Mouse (Mus musculus) embryonic facial prominence, embryonic 12.5 days (tissue): ENCODE measurements around the gene Gm47841. TPM values are rescaled to one million over a fixed set of nuclear protein-coding genes. Genes with fewer than 3 reads are reported as not detected.
A peak's percentile ranks its signal among the peaks of the same experiment; 100 is the strongest.

Experiments used
- ATAC-seq: fragments of 200-750 bp; cut with Nextera tagmentation; 2 replicates; pipeline ENCODE4 v1.8.0; 2017; ENCODE audit not compliant: insufficient number of reproducible peaks, insufficient read depth, low FRiP score, low TSS enrichment
- H3K27ac ChIP-seq: fragments of 300-500 bp; sonication (generic); 2 replicates; pipeline ENCODE4 v1.5.1; 2016; ENCODE audit warnings: mild to moderate bottlenecking
- H3K27me3 ChIP-seq: fragments of 300-500 bp; sonication (generic); 2 replicates; pipeline ENCODE4 v1.6.1; 2016; ENCODE audit warnings: mild to moderate bottlenecking, moderate library complexity
- H3K36me3 ChIP-seq: fragments of 300-500 bp; sonication (generic); 2 replicates; pipeline ENCODE4 v1.6.1; 2016; ENCODE audit warnings: mild to moderate bottlenecking
- H3K4me1 ChIP-seq: fragments of 300-500 bp; sonication (generic); 2 replicates; pipeline ENCODE4 v1.6.1; 2016
- H3K4me2 ChIP-seq: fragments of 300-500 bp; sonication (generic); replicated peaks from 2 replicates; pipeline ENCODE4 v1.6.1; 2016; ENCODE audit warnings: mild to moderate bottlenecking, moderate library complexity
- H3K4me3 ChIP-seq: fragments of 300-500 bp; sonication (generic); 2 replicates; pipeline ENCODE4 v1.5.1; 2016; ENCODE audit warnings: mild to moderate bottlenecking
- H3K9ac ChIP-seq: fragments of 300-500 bp; sonication (generic); 2 replicates; pipeline ENCODE4 v1.6.1; 2016; ENCODE audit warnings: mild to moderate bottlenecking, moderate library complexity
- H3K9me3 ChIP-seq: fragments of 300-500 bp; sonication (generic); 2 replicates; pipeline ENCODE4 v1.6.1; 2016; ENCODE audit warnings: mild to moderate bottlenecking, moderate library complexity
- WGBS: fragments of 180-500 bp; shearing (Covaris S2); methylation state at CpG from one replicate; pipeline ENCODE4 v1.1.7; 2016; 5-methylcytosine and 5-hydroxymethylcytosine counted together
- polyA plus RNA-seq: library from polyadenylated mRNA; unstranded; fragments of >200 nt; fragmentation: Nextera tagmentation; extraction: Ambion mirVana; gene quantifications from 2 replicates; pipeline ENCODE4 v1.2.1, GENCODE M21; 2016

Gene Gm47841
- not detected in 2 replicates for polyA plus RNA-seq

GRCm38 (mm10) chr15:101047194-101047555 lies at the start of gene Gm47841:
Gene Gm47841, minus strand, starts transcription at chr15:101047397.
- H3K4me2 ChIP-seq: peak within 1 kb of the TSS; percentile 97
- no peak for ATAC-seq
- no peaks in the 10 kb centered on the region for H3K9me3 ChIP-seq
- H3K36me3 ChIP-seq: no peaks in the 10 kb centered on the region
- peaks cover 20% of the 10 kb centered on the region; the same call in 1 of the 2 replicates for H3K4me1 ChIP-seq
- H3K27me3 ChIP-seq: peaks cover 55% of the 10 kb centered on the region
- no peak within 1 kb of the TSS for H3K27ac ChIP-seq
- under 1% methylated on average over 23 of the region's 23 CpGs for WGBS
- peak within 1 kb of the TSS; percentile 53 for H3K4me3 ChIP-seq
- peak within 1 kb of the TSS; percentile 56 for H3K9ac ChIP-seq

- Histone ChIP-seq H3K36me3 (no peaks in the 10 kb centered on the region), H3K27ac (peak overlapping the region; percentile 64), H3K9me3 (no peaks in the 10 kb centered on the region), H3K27me3 (no peaks in the 10 kb centered on the region), H3K9ac (no peak overlapping the region), H3K4me2 (no peak overlapping the region), H3K4me3 (no peak overlapping the region), H3K4me1 (peaks cover 56% of the 10 kb centered on the region)
- WGBS: 31% methylated on average over 3 of the region's 3 CpGs
- no peak for ATAC-seq
These were observed 48.2 kb upstream of the Gm47841 start for GRCm38 (mm10) chr15:101095392-101095791.

- no peaks in the 10 kb centered on the region for H3K27me3 ChIP-seq
- no peak for ATAC-seq
- H3K4me1 ChIP-seq: peaks cover 56% of the 10 kb centered on the region
- peak overlapping the region; percentile 64 for H3K27ac ChIP-seq
- H3K4me3 ChIP-seq: no peak overlapping the region
- WGBS: 17% methylated on average over 9 of the region's 9 CpGs
- H3K4me2 ChIP-seq: no peak overlapping the region
- no peaks in the 10 kb centered on the region for H3K9me3 ChIP-seq
- no peaks in the 10 kb centered on the region for H3K36me3 ChIP-seq
- H3K9ac ChIP-seq: no peak overlapping the region
These were observed 47.8 kb upstream of the Gm47841 start for GRCm38 (mm10) chr15:101094979-101095378.

- H3K4me3 ChIP-seq: no peak overlapping the region
- no peaks in the 10 kb centered on the region for H3K9me3 ChIP-seq
- H3K27ac ChIP-seq: peak overlapping the region; percentile 64
- no peak overlapping the region for H3K4me2 ChIP-seq
- no peak overlapping the region for H3K9ac ChIP-seq
- H3K27me3 ChIP-seq: no peaks in the 10 kb centered on the region
- ATAC-seq: no peak
- 28% methylated on average over 6 of the region's 6 CpGs for WGBS
- peaks cover 55% of the 10 kb centered on the region for H3K4me1 ChIP-seq
- no peaks in the 10 kb centered on the region for H3K36me3 ChIP-seq
These were observed 46.8 kb upstream of the Gm47841 start for GRCm38 (mm10) chr15:101093988-101094387.

GRCm38 (mm10) chr15:101092829-101093648 lies 45.8 kb upstream of the Gm47841 start:
- Histone ChIP-seq H3K36me3 (no peaks in the 10 kb centered on the region), H3K4me1 (peaks cover 49% of the 10 kb centered on the region), H3K27me3 (no peaks in the 10 kb centered on the region), H3K4me3 (no peak overlapping the region), H3K27ac (peak overlapping the region; percentile 64), H3K4me2 (peak overlapping the region; percentile 22), H3K9me3 (no peaks in the 10 kb centered on the region), H3K9ac (no peak overlapping the region)
- WGBS: 14% methylated on average over 25 of the region's 25 CpGs
- ATAC-seq: peak; percentile 69; the same call in 1 of the 2 replicates

- H3K4me3 ChIP-seq: no peak overlapping the region
- H3K4me2 ChIP-seq: peak overlapping the region; percentile 22
- H3K36me3 ChIP-seq: no peaks in the 10 kb centered on the region
- peak overlapping the region; percentile 57 for H3K27ac ChIP-seq
- WGBS: 29% methylated on average over 14 of the region's 14 CpGs
- H3K27me3 ChIP-seq: no peaks in the 10 kb centered on the region
- H3K9me3 ChIP-seq: no peaks in the 10 kb centered on the region
- 0 out of 2 replicates have a peak, but pooled peaks have one; percentile 16 for ATAC-seq
- H3K9ac ChIP-seq: no peak overlapping the region
- H3K4me1 ChIP-seq: peaks cover 41% of the 10 kb centered on the region
These were observed 45.1 kb upstream of the Gm47841 start for GRCm38 (mm10) chr15:101092121-101092828.

- Histone ChIP-seq H3K9me3 (no peaks in the 10 kb centered on the region), H3K27me3 (no peaks in the 10 kb centered on the region), H3K36me3 (no peaks in the 10 kb centered on the region), H3K4me2 (no peak overlapping the region), H3K4me3 (no peak overlapping the region), H3K4me1 (peaks cover 39% of the 10 kb centered on the region), H3K27ac (no peak overlapping the region), H3K9ac (no peak overlapping the region)
- no peak for ATAC-seq
- whole genome bisulfite sequencing: 91% methylated on average over 8 of the region's 8 CpGs
These were observed 44.4 kb upstream of the Gm47841 start for GRCm38 (mm10) chr15:101091551-101091950.

GRCm38 (mm10) chr15:101088291-101088690 lies 41.1 kb upstream of the Gm47841 start:
- no peak overlapping the region for H3K4me3 ChIP-seq
- no peak for ATAC-seq
- H3K9me3 ChIP-seq: no peaks in the 10 kb centered on the region
- no peaks in the 10 kb centered on the region for H3K27me3 ChIP-seq
- WGBS: 64% methylated on average over 4 of the region's 4 CpGs
- H3K4me1 ChIP-seq: peaks cover 17% of the 10 kb centered on the region
- H3K4me2 ChIP-seq: no peak overlapping the region
- no peaks in the 10 kb centered on the region for H3K36me3 ChIP-seq
- H3K9ac ChIP-seq: no peak overlapping the region
- H3K27ac ChIP-seq: no peak overlapping the region

- no peak overlapping the region for H3K4me2 ChIP-seq
- H3K9ac ChIP-seq: no peak overlapping the region
- no peaks in the 10 kb centered on the region for H3K27me3 ChIP-seq
- no peaks in the 10 kb centered on the region for H3K36me3 ChIP-seq
- no peak for ATAC-seq
- H3K9me3 ChIP-seq: no peaks in the 10 kb centered on the region
- no peak overlapping the region for H3K4me3 ChIP-seq
- H3K27ac ChIP-seq: peak overlapping the region; percentile 31; the same call in 1 of the 2 replicates
- 73% methylated on average over 3 of the region's 3 CpGs for WGBS
- peaks cover 9% of the 10 kb centered on the region for H3K4me1 ChIP-seq
These were observed 39.8 kb upstream of the Gm47841 start for GRCm38 (mm10) chr15:101086956-101087355.

GRCm38 (mm10) chr15:101086451-101086850 lies 39.3 kb upstream of the Gm47841 start:
- no peak for ATAC-seq
- 67% methylated on average over 9 of the region's 9 CpGs for WGBS
- Histone ChIP-seq H3K4me1 (peaks cover 14% of the 10 kb centered on the region), H3K9ac (no peak overlapping the region), H3K9me3 (no peaks in the 10 kb centered on the region), H3K27ac (peak overlapping the region; percentile 31; the same call in 1 of the 2 replicates), H3K36me3 (no peaks in the 10 kb centered on the region), H3K27me3 (no peaks in the 10 kb centered on the region), H3K4me2 (no peak overlapping the region), H3K4me3 (no peak overlapping the region)

GRCm38 (mm10) chr15:101084499-101084898 lies 37.3 kb upstream of the Gm47841 start:
- peaks cover 25% of the 10 kb centered on the region for H3K4me1 ChIP-seq
- WGBS: 68% methylated on average over 10 of the region's 10 CpGs
- H3K9me3 ChIP-seq: no peaks in the 10 kb centered on the region
- H3K4me3 ChIP-seq: no peak overlapping the region
- H3K27ac ChIP-seq: no peak overlapping the region
- ATAC-seq: no peak
- H3K9ac ChIP-seq: no peak overlapping the region
- no peaks in the 10 kb centered on the region for H3K36me3 ChIP-seq
- H3K27me3 ChIP-seq: no peaks in the 10 kb centered on the region
- H3K4me2 ChIP-seq: no peak overlapping the region

GRCm38 (mm10) chr15:101082236-101082635 lies 35.0 kb upstream of the Gm47841 start:
- H3K27ac ChIP-seq: peak overlapping the region; percentile 69
- peak; percentile 57 for ATAC-seq
- 0 out of 2 replicates have a peak overlapping the region, but pooled peaks have one; percentile 2 for H3K4me2 ChIP-seq
- H3K27me3 ChIP-seq: no peaks in the 10 kb centered on the region
- peaks cover 29% of the 10 kb centered on the region for H3K4me1 ChIP-seq
- 42% methylated on average over 4 of the region's 4 CpGs for WGBS
- no peak overlapping the region for H3K9ac ChIP-seq
- H3K4me3 ChIP-seq: no peak overlapping the region
- no peaks in the 10 kb centered on the region for H3K9me3 ChIP-seq
- no peaks in the 10 kb centered on the region for H3K36me3 ChIP-seq
